Mouse (Mus musculus): ENCODE measurements at regions not wholly inside any gene's neighbourhood (a gene's known extent, or its start where the extent isn't known, plus 50 kb on each side); places are given as distances from the start of the nearest gene placed in this dataset.

- TF ChIP-seq POLR2A (IDR thresholded peaks at IDR 0.05; ENCODE audit: low read depth, low read length) (no peak), CTCF (IDR thresholded peaks at IDR 0.05; ENCODE audit: extremely low read depth, insufficient read depth, insufficient read length, insufficient replicate concordance) (no peak)
- no peak overlapping the region for H3K27ac ChIP-seq (ENCODE audit: insufficient read depth, low read length)
- no peaks in the 10 kb centered on the region for H3K4me1 ChIP-seq (ENCODE audit: control insufficient read depth, insufficient read depth, insufficient read length)
- 51% methylated on average over 17 of the region's 17 CpGs for WGBS
- H3K27me3 ChIP-seq (ENCODE audit: control insufficient read depth, insufficient read depth, low read length): no peaks in the 10 kb centered on the region
- DNase-seq (ENCODE audit: low read depth in 1 of 2, low spot score in 2 of 2): no peak
- no peaks in the 10 kb centered on the region for H3K36me3 ChIP-seq (ENCODE audit: control insufficient read depth, insufficient read depth, low read length)
- no peak overlapping the region for H3K4me3 ChIP-seq (ENCODE audit: extremely low read depth, insufficient read depth, insufficient read length)
These were observed 208.2 kb upstream of the Atp5g3 start for GRCm38 (mm10) chr2:74119167-74119937.

- DNase-seq (ENCODE audit: low read depth in 1 of 2, low spot score in 2 of 2): no peak
- Histone ChIP-seq H3K36me3 (ENCODE audit: control insufficient read depth, insufficient read depth, low read length) (no peaks in the 10 kb centered on the region), H3K27me3 (ENCODE audit: control insufficient read depth, insufficient read depth, low read length) (no peaks in the 10 kb centered on the region), H3K27ac (ENCODE audit: insufficient read depth, low read length) (no peak overlapping the region), H3K4me3 (ENCODE audit: extremely low read depth, insufficient read depth, insufficient read length) (no peak overlapping the region), H3K4me1 (ENCODE audit: control insufficient read depth, insufficient read depth, insufficient read length) (no peaks in the 10 kb centered on the region)
- TF ChIP-seq POLR2A (IDR thresholded peaks at IDR 0.05; ENCODE audit: low read depth, low read length) (no peak), CTCF (IDR thresholded peaks at IDR 0.05; ENCODE audit: extremely low read depth, insufficient read depth, insufficient read length, insufficient replicate concordance) (no peak)
- WGBS: 80% methylated on average over 4 of the region's 4 CpGs
These were observed 195.3 kb upstream of the Atp5g3 start for GRCm38 (mm10) chr2:74106472-74106871.

- 79% methylated on average over 9 of the region's 9 CpGs for WGBS
- no peaks in the 10 kb centered on the region for H3K27me3 ChIP-seq (ENCODE audit: control insufficient read depth, insufficient read depth, low read length)
- no peak overlapping the region for H3K4me3 ChIP-seq (ENCODE audit: extremely low read depth, insufficient read depth, insufficient read length)
- no peak for TF ChIP-seq CTCF (IDR thresholded peaks at IDR 0.05; ENCODE audit: extremely low read depth, insufficient read depth, insufficient read length, insufficient replicate concordance)
- TF ChIP-seq POLR2A (IDR thresholded peaks at IDR 0.05; ENCODE audit: low read depth, low read length): no peak
- H3K36me3 ChIP-seq (ENCODE audit: control insufficient read depth, insufficient read depth, low read length): no peaks in the 10 kb centered on the region
- no peaks in the 10 kb centered on the region for H3K4me1 ChIP-seq (ENCODE audit: control insufficient read depth, insufficient read depth, insufficient read length)
- H3K27ac ChIP-seq (ENCODE audit: insufficient read depth, low read length): no peak overlapping the region
- DNase-seq (ENCODE audit: low read depth in 1 of 2, low spot score in 2 of 2): no peak
These were observed 188.7 kb upstream of the Atp5g3 start for GRCm38 (mm10) chr2:74099671-74100372.

- no peak overlapping the region for H3K27ac ChIP-seq (ENCODE audit: insufficient read depth, low read length)
- H3K4me1 ChIP-seq (ENCODE audit: control insufficient read depth, insufficient read depth, insufficient read length): no peaks in the 10 kb centered on the region
- WGBS: 75% methylated on average over 2 of the region's 2 CpGs
- no peaks in the 10 kb centered on the region for H3K36me3 ChIP-seq (ENCODE audit: control insufficient read depth, insufficient read depth, low read length)
- no peak overlapping the region for H3K4me3 ChIP-seq (ENCODE audit: extremely low read depth, insufficient read depth, insufficient read length)
- H3K27me3 ChIP-seq (ENCODE audit: control insufficient read depth, insufficient read depth, low read length): no peaks in the 10 kb centered on the region
- no peak for DNase-seq (ENCODE audit: low read depth in 1 of 2, low spot score in 2 of 2)
- TF ChIP-seq CTCF (IDR thresholded peaks at IDR 0.05; ENCODE audit: extremely low read depth, insufficient read depth, insufficient read length, insufficient replicate concordance) (no peak), POLR2A (IDR thresholded peaks at IDR 0.05; ENCODE audit: low read depth, low read length) (no peak)
These were observed 185.7 kb upstream of the Atp5g3 start for GRCm38 (mm10) chr2:74096809-74097208.

- Histone ChIP-seq H3K4me3 (ENCODE audit: extremely low read depth, insufficient read depth, insufficient read length) (no peak overlapping the region), H3K4me1 (ENCODE audit: control insufficient read depth, insufficient read depth, insufficient read length) (no peaks in the 10 kb centered on the region), H3K27me3 (ENCODE audit: control insufficient read depth, insufficient read depth, low read length) (no peaks in the 10 kb centered on the region), H3K36me3 (ENCODE audit: control insufficient read depth, insufficient read depth, low read length) (no peaks in the 10 kb centered on the region), H3K27ac (ENCODE audit: insufficient read depth, low read length) (no peak overlapping the region)
- DNase-seq (ENCODE audit: low read depth in 1 of 2, low spot score in 2 of 2): no peak
- TF ChIP-seq CTCF (IDR thresholded peaks at IDR 0.05; ENCODE audit: extremely low read depth, insufficient read depth, insufficient read length, insufficient replicate concordance) (no peak), POLR2A (IDR thresholded peaks at IDR 0.05; ENCODE audit: low read depth, low read length) (no peak)
- WGBS: 89% methylated on average over 7 of the region's 7 CpGs
These were observed 182.4 kb upstream of the Atp5g3 start for GRCm38 (mm10) chr2:74093494-74093893.

GRCm38 (mm10) chr2:74087375-74087774 is 176.2 kb upstream of the Atp5g3 start:
- H3K27me3 ChIP-seq (ENCODE audit: control insufficient read depth, insufficient read depth, low read length): no peaks in the 10 kb centered on the region
- no peaks in the 10 kb centered on the region for H3K4me1 ChIP-seq (ENCODE audit: control insufficient read depth, insufficient read depth, insufficient read length)
- DNase-seq (ENCODE audit: low read depth in 1 of 2, low spot score in 2 of 2): no peak
- H3K27ac ChIP-seq (ENCODE audit: insufficient read depth, low read length): no peak overlapping the region
- TF ChIP-seq CTCF (IDR thresholded peaks at IDR 0.05; ENCODE audit: extremely low read depth, insufficient read depth, insufficient read length, insufficient replicate concordance): no peak
- no peak for TF ChIP-seq POLR2A (IDR thresholded peaks at IDR 0.05; ENCODE audit: low read depth, low read length)
- H3K36me3 ChIP-seq (ENCODE audit: control insufficient read depth, insufficient read depth, low read length): no peaks in the 10 kb centered on the region
- H3K4me3 ChIP-seq (ENCODE audit: extremely low read depth, insufficient read depth, insufficient read length): no peak overlapping the region
- 77% methylated on average over 3 of the region's 3 CpGs for WGBS

- TF ChIP-seq POLR2A (IDR thresholded peaks at IDR 0.05; ENCODE audit: low read depth, low read length): no peak
- TF ChIP-seq CTCF (IDR thresholded peaks at IDR 0.05; ENCODE audit: extremely low read depth, insufficient read depth, insufficient read length, insufficient replicate concordance): no peak
- 90% methylated on average over 6 of the region's 6 CpGs for WGBS
- no peak for DNase-seq (ENCODE audit: low read depth in 1 of 2, low spot score in 2 of 2)
- Histone ChIP-seq H3K36me3 (ENCODE audit: control insufficient read depth, insufficient read depth, low read length) (no peaks in the 10 kb centered on the region), H3K27ac (ENCODE audit: insufficient read depth, low read length) (no peak overlapping the region), H3K4me1 (ENCODE audit: control insufficient read depth, insufficient read depth, insufficient read length) (no peaks in the 10 kb centered on the region), H3K27me3 (ENCODE audit: control insufficient read depth, insufficient read depth, low read length) (no peaks in the 10 kb centered on the region), H3K4me3 (ENCODE audit: extremely low read depth, insufficient read depth, insufficient read length) (no peak overlapping the region)
These were observed 173.8 kb upstream of the Atp5g3 start for GRCm38 (mm10) chr2:74084971-74085370.
